Mouse (Mus musculus) lung, adult 2 months (tissue): ENCODE measurements around the gene Pkp2.

ENCODE experiments used
- CTCF ChIP-seq: fragments of 200-500 bp; IDR thresholded peaks from 2 replicates; pipeline ENCODE4 v1.5.1; 2011; ENCODE audit warnings: mild to moderate bottlenecking, low read length, control low read depth; ENCODE audit not compliant: insufficient read depth
- POLR2A ChIP-seq: fragments of 200-500 bp; IDR thresholded peaks from 2 replicates; pipeline ENCODE4 v1.6.1; 2011; ENCODE audit warnings: low read depth, mild to moderate bottlenecking, control low read depth, low read length, borderline replicate concordance; ENCODE audit errors: extremely low read depth

DNA sequence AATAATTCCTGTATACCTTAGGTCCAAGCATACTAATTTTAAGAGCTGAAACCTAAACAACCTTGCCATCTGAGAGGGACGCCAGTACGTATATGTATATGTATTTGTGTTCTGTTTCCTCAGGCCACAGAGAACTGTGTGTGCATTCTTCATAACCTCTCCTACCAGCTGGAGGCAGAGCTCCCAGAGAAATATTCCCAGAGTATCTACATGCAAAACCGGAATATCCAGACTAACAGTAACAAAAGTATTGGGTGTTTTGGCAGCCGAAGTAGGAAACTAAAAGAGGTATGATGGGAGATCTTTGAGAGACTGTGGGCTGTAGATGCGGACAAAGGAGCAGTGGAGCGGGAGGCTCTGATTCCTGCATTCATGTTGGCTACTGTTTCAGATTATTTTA lies 48.4 kb downstream of the Pkp2 start:
- no peak for TF ChIP-seq CTCF
- TF ChIP-seq POLR2A: no peak
